24 mouse cellular contexts compared by ENCODE assay signal in the genomic region with DNA sequence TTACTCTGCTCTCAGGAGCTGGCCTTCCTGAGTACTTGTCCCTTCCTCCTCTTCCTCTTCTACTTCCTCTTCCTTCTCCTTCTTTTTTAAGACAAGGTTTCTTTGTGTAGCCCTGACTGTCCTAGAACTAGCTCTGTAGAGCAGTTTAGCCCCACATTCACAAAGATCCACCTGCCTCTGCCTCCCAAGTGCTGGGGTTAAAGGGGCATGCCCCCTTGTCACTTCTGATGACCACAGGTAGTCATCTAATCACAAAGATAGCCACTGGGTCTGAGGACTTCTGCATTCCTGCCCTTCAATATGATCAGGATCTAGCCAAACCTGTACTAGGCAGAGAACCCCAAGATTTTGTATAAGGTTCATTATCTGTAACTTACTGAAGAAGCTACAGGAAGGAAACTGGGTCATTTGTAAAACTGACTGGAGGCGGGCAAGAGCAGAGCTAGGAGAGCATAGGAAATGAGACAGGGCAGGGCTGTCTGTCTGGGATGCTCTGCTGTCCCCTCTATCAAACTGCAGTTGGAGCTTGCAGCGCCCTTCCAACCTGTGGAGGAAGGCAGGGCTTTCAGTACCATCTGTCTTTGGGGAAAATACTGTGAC. TPM values are rescaled to one million over a fixed set of nuclear protein-coding genes. Genes with fewer than 3 reads are reported as not detected.
DNase-seq lines count a peak whose midpoint lies in the region; ATAC-seq and TF ChIP-seq lines count a peak whose summit lies in the region.
"Had no signal": no experiment of that assay in that cellular context is flagged by ENCODE, and none has a peak within 500 bp of the region (broad histone marks: within the 10 kb centered on the region; RNA-seq: fewer than 3 reads in every experiment).

No protein-coding gene starts in this region.

- H3K36me3 ChIP-seq in heart, embryonic 11.5 days (ENCODE audit: control insufficient read depth, insufficient read depth, low read length): no peaks in the 10 kb centered on the region
- H3K36me3 ChIP-seq in MEL (ENCODE audit: control insufficient read depth in 1 of 2, insufficient read depth in 2 of 2, low read length in 2 of 2): peaks cover 0 to 35% of the 10 kb centered on the region in 2 experiments; a peak in 2 of 4 replicates
- peaks cover 10% of the 10 kb centered on the region for H3K36me3 ChIP-seq in liver, embryonic 13.5 days
- H3K36me3 ChIP-seq: heart, embryonic 12.5 days; hindbrain, embryonic 15.5 days; intestine, embryonic 15.5 days; limb, embryonic 13.5 days had no signal

- peaks cover 17% of the 10 kb centered on the region for H3K4me1 ChIP-seq in heart, embryonic 11.5 days (ENCODE audit: control insufficient read depth, insufficient read depth, low read length)
- peaks cover 20 to 35% of the 10 kb centered on the region in 2 experiments for H3K4me1 ChIP-seq in MEL (ENCODE audit: control insufficient read depth in 1 of 2, insufficient read depth in 2 of 2, low read length in 2 of 2)
- H3K4me1 ChIP-seq in bone marrow macrophage, adult 2 months (ENCODE audit: control insufficient read depth, insufficient read depth, low read length): peaks cover 54% of the 10 kb centered on the region
- H3K4me1 ChIP-seq in liver, embryonic 13.5 days (replicated peaks): peaks cover 87% of the 10 kb centered on the region

- TF ChIP-seq EP300 in MEL (IDR thresholded peaks at IDR 0.05; ENCODE audit: low read depth in 1 of 2, low read length in 2 of 2): peak in 1 of 2 experiments; percentile 35; a peak in 2 of 4 replicates

- peak in 1 of 2 experiments; percentile 49; a peak in 1 of 4 replicates for TF ChIP-seq POLR2A in MEL (IDR thresholded peaks at IDR 0.05; ENCODE audit: control insufficient read depth in 1 of 2, insufficient read depth in 1 of 2, low read depth in 1 of 2, low read length in 2 of 2, poor library complexity in 1 of 2)
- TF ChIP-seq POLR2A in bone marrow macrophage, adult 2 months (IDR thresholded peaks at IDR 0.05; ENCODE audit: borderline replicate concordance, low read depth, low read length): no peak

- H3K79me2 ChIP-seq in MEL (ENCODE audit: control insufficient read depth, insufficient read depth, low read length, poor library complexity): peaks cover 22% of the 10 kb centered on the region

- no peak for TF ChIP-seq RAD21 in MEL (IDR thresholded peaks at IDR 0.05; ENCODE audit: low read depth, low read length)

- no peaks in the 10 kb centered on the region for H3K27me3 ChIP-seq in heart, embryonic 11.5 days (ENCODE audit: control insufficient read depth, insufficient read depth, low read length)
- H3K27me3 ChIP-seq in MEL (ENCODE audit: control insufficient read depth in 1 of 2, insufficient read depth in 2 of 2, low read length in 2 of 2): no peaks in the 10 kb centered on the region
- H3K27me3 ChIP-seq in liver, embryonic 13.5 days: no peaks in the 10 kb centered on the region
- H3K27me3 ChIP-seq: heart, embryonic 12.5 days; hindbrain, embryonic 15.5 days; intestine, embryonic 15.5 days; limb, embryonic 13.5 days; Patski had no signal

- no peak for ATAC-seq in heart, embryonic 11.5 days (replicated peaks; ENCODE audit: insufficient number of reproducible peaks, low FRiP score, low TSS enrichment)
- no peak for ATAC-seq in liver, embryonic 13.5 days (ENCODE audit: low read depth)
- ATAC-seq: forebrain, embryonic 14.5 days; intestine, embryonic 15.5 days; Patski had no signal

- no peak overlapping the region for H3K9ac ChIP-seq in heart, embryonic 11.5 days (ENCODE audit: low read depth, low read length)
- H3K9ac ChIP-seq in MEL (ENCODE audit: control insufficient read depth, low read depth, low read length, poor library complexity, severe bottlenecking): peak overlapping the region; percentile 46
- peak overlapping the region; percentile 100 for H3K9ac ChIP-seq in liver, embryonic 13.5 days
- H3K9ac ChIP-seq: heart, embryonic 12.5 days; hindbrain, embryonic 15.5 days; intestine, embryonic 15.5 days; limb, embryonic 13.5 days had no signal

- no peak overlapping the region for H3K4me2 ChIP-seq in heart, embryonic 11.5 days
- H3K4me2 ChIP-seq in liver, embryonic 13.5 days: peak overlapping the region; percentile 88
- H3K4me2 ChIP-seq: heart, embryonic 12.5 days; hindbrain, embryonic 15.5 days; intestine, embryonic 15.5 days; limb, embryonic 13.5 days had no signal

- intact Hi-C loops in heart, postnatal 25 days (cut with DNase I): no loop called here

- no peak for DNase-seq in heart, postnatal 25 days (ENCODE audit: low spot score)
- DNase-seq in MEL (ENCODE audit: low read depth, low spot score): peak; percentile 74
- DNase-seq in liver, embryonic 13.5 days: no peak
- DNase-seq in layer of hippocampus, adult 8-10 months (ENCODE audit: low spot score in 2 of 2): no peak
- DNase-seq in layer of hippocampus, postnatal 10 days (ENCODE audit: low spot score in 2 of 2): no peak
- no peak for DNase-seq in embryo, embryonic 9.5 days (ENCODE audit: extremely low spot score)
- DNase-seq: adrenal gland, adult 8-10 months; cerebellum, adult 11-12 months; cerebellum, postnatal 25 days; gastrocnemius, postnatal 14 days; heart, postnatal 4 days; kidney, adult 9 months; kidney, postnatal 36 days; retina, postnatal 1 day; thymus, postnatal 25 days had no signal

- H3K4me3 ChIP-seq in heart, embryonic 11.5 days (ENCODE audit: low read depth, low read length): no peak overlapping the region
- H3K4me3 ChIP-seq in MEL (ENCODE audit: control insufficient read depth in 1 of 2, insufficient read depth in 1 of 2, low read depth in 2 of 2, low read length in 2 of 2): no peak overlapping the region; a peak in 1 of 4 replicates
- H3K4me3 ChIP-seq in bone marrow macrophage, adult 2 months (ENCODE audit: insufficient read depth, low read length): no peak overlapping the region
- H3K4me3 ChIP-seq in liver, embryonic 13.5 days (replicated peaks): no peak overlapping the region
- H3K4me3 ChIP-seq: embryonic facial prominence, embryonic 10.5 days; heart, embryonic 12.5 days; hindbrain, embryonic 15.5 days; intestine, embryonic 15.5 days; limb, embryonic 13.5 days had no signal

- 60% methylated on average over 2 of the region's 2 CpGs for WGBS in heart, embryonic 11.5 days (ENCODE audit: insufficient replicate concordance)
- WGBS in liver, embryonic 13.5 days (ENCODE audit: insufficient replicate concordance): 30% methylated on average over 2 of the region's 2 CpGs

- TF ChIP-seq CTCF in MEL (IDR thresholded peaks at IDR 0.05 in 2 of 3, conservative IDR thresholded peaks at IDR 0.05 in 1 of 3; ENCODE audit: control insufficient read depth in 1 of 3, insufficient read depth in 1 of 3, low read depth in 2 of 3, low read length in 3 of 3, poor library complexity in 1 of 3, severe bottlenecking in 1 of 3): no peak
- no peak for TF ChIP-seq CTCF in bone marrow macrophage, adult 2 months (IDR thresholded peaks at IDR 0.05; ENCODE audit: low read depth, low read length)

- H3K9me3 ChIP-seq in heart, embryonic 11.5 days (replicated peaks; ENCODE audit: control insufficient read depth, low read length): no peaks in the 10 kb centered on the region
- no peaks in the 10 kb centered on the region for H3K9me3 ChIP-seq in MEL (replicated peaks; ENCODE audit: insufficient read depth, low read length)
- no peaks in the 10 kb centered on the region for H3K9me3 ChIP-seq in liver, embryonic 13.5 days (replicated peaks)
- H3K9me3 ChIP-seq: embryonic facial prominence, embryonic 10.5 days; heart, embryonic 12.5 days; hindbrain, embryonic 15.5 days; intestine, embryonic 15.5 days; limb, embryonic 13.5 days had no signal

- H3K27ac ChIP-seq in heart, embryonic 11.5 days (ENCODE audit: low read depth, low read length): peak overlapping the region; percentile 41; the same call in 1 of the 2 replicates
- peak overlapping the region; percentile 88 for H3K27ac ChIP-seq in MEL (ENCODE audit: control insufficient read depth, low read depth, low read length)
- peak overlapping the region; percentile 77 for H3K27ac ChIP-seq in bone marrow macrophage, adult 2 months (ENCODE audit: insufficient read depth, low read depth, low read length)
- peak overlapping the region; percentile 99 for H3K27ac ChIP-seq in liver, embryonic 13.5 days
- H3K27ac ChIP-seq: embryonic facial prominence, embryonic 10.5 days; hindbrain, embryonic 15.5 days; intestine, embryonic 15.5 days; limb, embryonic 13.5 days had no signal

TF ChIP-seq in MEL, 35 proteins besides CTCF, POLR2A, EP300 and RAD21 (continues in another document):
- TF ChIP-seq JUND (IDR thresholded peaks at IDR 0.05; ENCODE audit: low read depth, low read length) (no peak), MYB (IDR thresholded peaks at IDR 0.05; ENCODE audit: low read depth, low read length) (no peak), SIN3A (IDR thresholded peaks at IDR 0.05; ENCODE audit: low read length) (no peak), E2F4 (IDR thresholded peaks at IDR 0.05; ENCODE audit: borderline replicate concordance, low read depth, low read length) (no peak), ETS1 (IDR thresholded peaks at IDR 0.05; ENCODE audit: low read depth, low read length) (0 out of 2 replicates have a peak, but pooled peaks have one; percentile 32), MAX (IDR thresholded peaks at IDR 0.05; ENCODE audit: low read length) (no peak), NRF1 (IDR thresholded peaks at IDR 0.05; ENCODE audit: insufficient read depth, low read depth, low read length, poor library complexity, severe bottlenecking) (no peak)

RNA-seq across cellular contexts. Expression of a gene that starts 2.1 kb away (rescaled TPM):
- 53.0 and 66.8 TPM in 2 replicates for polyA plus RNA-seq in heart, embryonic 11.5 days (2014; fragmentation: Nextera tagmentation; extraction: Ambion mirVana)
- 10 to 100 TPM; 48.9 to 56.1 TPM for total RNA-seq in heart, postnatal 25 days (2021)
- total RNA-seq in MEL (2012; rRNA removed): 59.5 and 60.6 TPM in 2 replicates
- polyA plus RNA-seq in MEL (2012; ENCODE audit: insufficient read depth in 1 of 2, insufficient read length in 2 of 2, low read depth in 1 of 2, low replicate concordance in 2 of 2, missing spikeins in 1 of 2): 10 to 100 TPM; 34.7 to 67.9 TPM
- 103 and 114 TPM in 2 replicates for polyA plus RNA-seq in bone marrow macrophage, adult 2 months (2012; ENCODE audit: insufficient read depth, insufficient read length, missing spikeins)
- polyA plus RNA-seq in liver, embryonic 13.5 days (2015; fragmentation: Nextera tagmentation; extraction: Ambion mirVana): 65.4 and 73.2 TPM in 2 replicates
- total RNA-seq in layer of hippocampus, adult 8-10 months (2022): 100 to 1,000 TPM; 217 to 253 (median 230) TPM
- 100 to 1,000 TPM; 271 to 272 TPM for total RNA-seq in layer of hippocampus, postnatal 10 days (2021)

RNA-seq across cellular contexts. Expression of a gene that starts 20.2 kb away (rescaled TPM):
- 35.0 and 46.7 TPM in 2 replicates for polyA plus RNA-seq in heart, embryonic 11.5 days (2014; fragmentation: Nextera tagmentation; extraction: Ambion mirVana)
- 10 to 100 TPM; 46.6 to 47.1 TPM for total RNA-seq in heart, postnatal 25 days (2021)
- 36.1 and 36.3 TPM in 2 replicates for total RNA-seq in MEL (2012; rRNA removed)
- 10 to 100 TPM in 1 of 2 experiments, not detected in 1; 46.7 TPM for polyA plus RNA-seq in MEL (2012; ENCODE audit: insufficient read depth in 1 of 2, insufficient read length in 2 of 2, low read depth in 1 of 2, low replicate concordance in 2 of 2, missing spikeins in 1 of 2)
- polyA plus RNA-seq in bone marrow macrophage, adult 2 months (2012; ENCODE audit: insufficient read depth, insufficient read length, missing spikeins): 16.3 TPM in 2 replicates
- 28.0 and 31.3 TPM in 2 replicates for polyA plus RNA-seq in liver, embryonic 13.5 days (2015; fragmentation: Nextera tagmentation; extraction: Ambion mirVana)
- 10 to 100 TPM; 74.8 to 80.6 (median 76.0) TPM for total RNA-seq in layer of hippocampus, adult 8-10 months (2022)
- 10 to 100 TPM; 68.7 to 69.8 TPM for total RNA-seq in layer of hippocampus, postnatal 10 days (2021)

Comparison
In these comparisons a context has a peak if more than half of its experiments do, and no peak if none do; other contexts are left out.
1. H3K27ac ChIP-seq: peak in every context shown above with its lines; median percentile 99 in liver, embryonic 13.5 days; 88 in MEL; 77 in bone marrow macrophage, adult 2 months; 41 in heart, embryonic 11.5 days.